Mouse (Mus musculus): ENCODE data around the gene Mkrn1. TPM values are rescaled to one million over a fixed set of nuclear protein-coding genes. Genes with fewer than 3 reads are reported as not detected.
"Not testable (repeated sequence)": the region's sequence is repeated elsewhere in the genome, so short reads cannot be mapped to it uniquely, and the experiment has no call there.

Gene Mkrn1
- total RNA-seq (2021) = 100 to 1,000 TPM; 161 to 180 TPM
- long read RNA-seq, experiment 1, transcript Mkrn1-203 (3 exons, 751 nt) = minor isoform, 9 of 421 reads
- long read RNA-seq, experiment 1, transcript Mkrn1-201 (8 exons, 3,046 nt) = major isoform, 233 of 421 reads
- long read RNA-seq, experiment 1, transcript Mkrn1-202 (5 exons, 1,511 nt) = minor isoform, 34 of 421 reads
- long read RNA-seq, experiment 1, transcript Mkrn1-206 (5 exons, 1,485 nt) = minor isoform, 11 of 421 reads
- long read RNA-seq, experiment 1, partial matches to known transcripts = 24 of 421 reads
- long read RNA-seq, experiment 1, other reads (novel, unspliced or antisense) = 107 of 421 reads
- long read RNA-seq, experiment 2, transcript Mkrn1-201 (8 exons, 3,046 nt) = major isoform, 181 of 323 reads
- long read RNA-seq, experiment 2, transcript Mkrn1-206 (5 exons, 1,485 nt) = minor isoform, 10 of 323 reads
- long read RNA-seq, experiment 2, transcript Mkrn1-202 (5 exons, 1,511 nt) = minor isoform, 33 of 323 reads
- long read RNA-seq, experiment 2, partial matches to known transcripts = 16 of 323 reads
- long read RNA-seq, experiment 2, other reads (novel, unspliced or antisense) = 77 of 323 reads

DNA sequence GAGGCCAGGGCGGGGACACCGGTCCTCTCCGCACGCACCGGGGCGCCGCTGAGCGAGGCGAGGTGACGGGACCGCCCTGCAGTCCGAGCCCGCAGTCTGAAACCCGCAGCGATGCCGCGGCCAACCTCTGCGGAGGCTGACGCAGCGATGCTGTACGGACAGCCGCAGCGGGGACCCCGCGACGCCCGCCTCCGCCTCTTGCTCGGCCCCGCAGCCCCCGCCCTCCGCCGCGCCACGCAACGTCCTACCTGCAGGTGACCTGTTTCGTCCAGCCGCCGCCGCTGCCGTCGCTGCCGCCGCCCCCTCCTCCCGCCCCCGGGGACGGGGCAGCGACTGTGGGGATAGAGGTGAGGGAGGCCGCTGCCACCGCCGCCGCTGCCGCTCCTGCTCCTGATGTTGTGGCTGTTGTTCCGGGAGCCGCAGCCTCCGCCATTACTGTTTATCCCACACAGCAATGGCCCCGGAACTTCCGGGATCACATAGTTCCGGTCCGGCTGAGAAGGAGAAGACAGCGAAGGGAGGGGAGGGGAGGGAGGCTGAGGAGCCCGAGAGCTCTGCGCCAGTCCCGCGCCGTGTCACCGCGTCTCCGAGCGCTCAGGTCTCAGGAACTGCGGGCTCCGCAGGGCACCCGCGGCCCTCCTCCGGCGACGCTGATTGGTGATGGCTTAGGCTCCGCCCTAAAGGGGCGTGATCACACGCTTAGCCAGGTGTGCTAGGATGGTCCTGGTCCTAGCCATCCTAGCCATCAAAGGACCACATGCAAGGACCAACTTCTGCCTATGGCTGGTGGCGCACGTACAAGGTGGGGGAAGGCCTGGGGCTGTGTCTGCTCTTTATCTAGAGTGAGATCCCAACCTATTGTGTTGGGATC lies at the start of gene Mkrn1:
Gene Mkrn1 (minus strand): TSS at position 612 of the 871 bp plus-strand sequence.
- intact Hi-C loops (cut with DNase I) = no loop called here
- DNase-seq (ENCODE audit: low spot score in 2 of 2) = peak; percentile 83 to 84

DNA sequence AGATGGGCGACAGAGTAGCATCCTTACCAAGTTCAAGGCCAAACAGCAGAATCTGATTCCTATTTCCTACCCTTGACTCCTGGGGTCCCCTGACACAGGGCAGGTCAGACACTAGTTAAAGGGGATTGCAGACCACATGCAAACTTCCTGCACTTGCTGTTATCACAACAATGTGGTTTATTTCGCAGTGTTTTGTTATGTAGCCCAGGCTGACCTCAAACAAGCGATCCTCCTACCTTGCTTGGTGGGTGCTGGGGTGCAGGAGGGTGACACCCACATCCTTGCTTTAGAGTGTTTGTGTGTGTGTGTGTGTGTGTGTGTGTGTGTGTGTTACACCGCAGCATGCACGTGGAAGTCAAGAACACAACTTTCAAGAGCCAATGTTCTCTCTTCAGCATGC lies 49.2 kb upstream of the Mkrn1 start:
- no peak for DNase-seq (ENCODE audit: low spot score in 2 of 2)
- intact Hi-C loops (cut with DNase I) = no loop called here

DNA sequence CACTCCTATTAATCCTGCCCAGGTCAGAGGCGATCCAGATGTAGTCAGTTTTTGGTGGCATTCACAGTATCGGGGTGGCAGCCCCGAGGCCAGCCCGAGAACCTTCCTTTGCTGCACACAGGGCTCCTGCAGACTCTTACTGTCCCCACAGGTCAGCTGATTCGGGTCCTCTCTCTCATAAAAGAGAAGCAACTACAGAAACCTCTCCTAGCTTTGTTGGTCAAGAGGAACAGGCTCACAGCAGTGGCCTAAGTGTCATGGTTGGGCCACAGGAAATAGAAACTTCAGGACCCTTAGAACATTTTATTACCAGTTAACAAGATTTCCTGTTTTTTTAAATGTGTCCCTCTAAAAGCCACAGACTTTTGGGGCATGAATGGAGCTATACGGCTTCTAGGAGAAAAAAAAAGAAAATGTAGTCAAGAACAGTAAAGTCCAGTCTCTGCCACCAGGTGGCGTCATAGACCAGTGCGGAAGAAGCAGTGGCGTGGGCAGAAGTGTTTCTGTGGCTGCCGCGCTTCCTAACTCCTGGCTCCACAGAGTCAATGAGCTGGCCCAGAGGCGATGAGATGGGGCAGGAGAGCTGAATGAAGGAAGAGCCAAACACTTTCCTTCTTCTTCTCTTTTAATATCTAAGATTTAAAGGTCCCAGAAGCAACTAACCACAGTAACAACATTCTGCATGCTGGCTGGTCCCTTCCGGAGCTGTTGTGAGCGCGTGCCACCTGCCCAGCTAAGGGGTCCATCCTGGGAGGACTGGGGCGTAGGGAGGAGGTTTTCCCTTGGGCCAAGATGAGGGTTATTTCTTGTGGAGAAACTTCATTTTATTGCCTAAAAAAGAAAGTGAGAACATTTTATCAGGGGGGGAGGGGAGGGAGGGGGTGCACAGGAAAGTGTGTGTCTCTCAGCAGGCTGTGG lies 42.6 kb upstream of the Mkrn1 start:
- DNase-seq (ENCODE audit: low spot score in 2 of 2) = peak; percentile 85 to 91
- intact Hi-C loops (cut with DNase I) = loop anchor here (1.0 kb wide), 1 partner anchor 99 kb away; no protein-coding TSS in a partner anchor

DNA sequence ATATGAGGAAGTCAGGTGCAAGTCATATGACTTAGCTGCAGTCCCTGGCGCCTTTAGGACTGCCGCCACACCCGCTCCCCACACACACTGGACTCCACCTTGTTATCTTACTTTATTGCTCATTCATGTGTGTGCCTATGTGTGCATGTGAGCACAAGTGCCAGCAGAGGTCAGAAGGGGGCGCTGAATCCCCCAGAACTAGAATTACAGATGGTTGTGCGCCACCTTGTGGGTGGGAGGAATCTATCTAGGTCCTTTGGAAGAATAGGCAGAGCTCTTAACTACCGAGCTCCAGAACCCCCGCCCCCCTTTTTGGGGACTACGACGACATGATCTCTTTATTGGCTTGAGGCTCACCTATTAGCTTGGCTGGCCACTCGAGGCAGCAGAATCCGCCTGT lies 39.8 kb upstream of the Mkrn1 start:
- DNase-seq (ENCODE audit: low spot score in 2 of 2) = peak in 1 of 2 experiments; percentile 67
- intact Hi-C loops (cut with DNase I) = no loop called here

DNA sequence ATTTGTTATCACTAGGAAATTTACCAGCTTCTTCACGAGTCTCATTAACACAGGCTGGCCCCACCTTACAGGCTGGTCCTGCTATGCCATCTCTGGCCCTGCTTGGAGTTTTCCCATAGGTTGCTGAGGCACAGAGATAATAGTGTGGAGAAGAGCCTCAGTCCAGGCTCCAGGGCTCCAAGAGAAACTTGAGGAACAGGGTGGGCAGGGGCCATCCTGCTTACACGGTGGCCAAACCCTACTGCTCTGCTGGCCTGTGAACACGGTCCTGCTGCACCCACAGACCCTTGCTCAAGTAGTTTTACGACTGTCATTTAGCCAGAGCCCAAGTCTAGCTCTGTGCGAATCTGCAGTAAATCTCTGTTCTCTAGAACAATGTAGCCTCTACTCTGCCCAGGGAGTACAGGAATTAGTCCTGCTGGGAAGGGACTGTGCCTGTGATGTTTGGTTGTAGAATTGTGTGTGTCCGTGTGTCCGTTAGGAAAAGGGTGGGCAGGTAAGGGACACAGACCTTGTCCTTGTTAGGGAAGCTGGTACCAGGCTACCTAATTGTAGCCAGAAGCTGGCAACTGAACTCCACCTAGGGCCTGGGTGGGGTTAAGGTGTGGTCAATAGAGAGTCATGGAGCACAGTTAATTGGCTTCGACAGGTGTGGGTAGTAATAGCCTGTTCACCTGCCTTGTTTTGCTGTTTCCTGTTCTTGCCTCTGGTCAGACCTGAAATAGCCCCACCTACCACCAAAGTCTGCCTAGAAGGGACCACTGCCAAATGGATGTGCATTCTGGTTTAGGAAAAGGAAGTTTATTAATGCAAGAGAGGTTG lies 35.3 kb upstream of the Mkrn1 start:
- no peak for DNase-seq (ENCODE audit: low spot score in 2 of 2)
- intact Hi-C loops (cut with DNase I) = no loop called here

DNA sequence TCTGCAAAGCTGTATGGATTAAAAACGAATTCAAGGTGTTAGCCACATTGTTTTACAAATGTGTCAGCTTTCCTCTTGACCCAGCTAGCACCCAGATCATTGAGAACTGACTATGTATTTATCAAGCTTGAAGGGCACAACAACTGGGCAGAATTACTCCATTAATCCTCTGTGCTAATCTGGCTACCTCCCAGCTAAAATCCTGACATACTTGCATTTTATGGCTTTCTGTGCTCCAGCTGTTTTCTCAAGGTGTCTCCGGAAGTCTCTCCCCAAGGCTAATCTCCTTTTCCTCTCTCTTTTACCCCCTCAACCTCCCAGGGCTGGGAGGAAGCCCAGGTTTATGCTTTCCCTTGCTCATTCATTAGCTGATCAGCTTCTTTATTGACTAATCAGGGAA lies 34.4 kb upstream of the Mkrn1 start:
- intact Hi-C loops (cut with DNase I) = no loop called here
- DNase-seq (ENCODE audit: low spot score in 2 of 2) = no peak

DNA sequence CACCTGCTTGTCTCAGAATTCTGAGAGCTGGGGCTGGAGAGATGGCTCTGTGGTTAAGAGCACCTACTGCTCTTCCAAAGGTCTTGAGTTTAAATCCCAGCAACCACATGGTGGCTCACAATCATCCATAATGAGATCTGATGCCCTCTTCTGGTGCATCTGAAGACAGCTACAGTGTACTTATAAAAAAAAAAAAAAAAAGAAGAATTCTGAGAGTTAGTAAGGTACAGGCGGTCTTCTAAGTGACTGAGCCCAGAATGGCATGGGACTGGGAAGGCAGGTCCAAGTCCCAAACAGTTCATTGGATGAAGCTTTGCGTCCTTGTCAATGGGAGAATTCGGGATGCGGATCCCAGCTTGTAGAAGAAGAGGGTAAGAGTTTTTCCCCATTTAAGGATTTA lies 33.3 kb upstream of the Mkrn1 start:
- intact Hi-C loops (cut with DNase I) = no loop called here
- DNase-seq (ENCODE audit: low spot score in 2 of 2) = no peak

DNA sequence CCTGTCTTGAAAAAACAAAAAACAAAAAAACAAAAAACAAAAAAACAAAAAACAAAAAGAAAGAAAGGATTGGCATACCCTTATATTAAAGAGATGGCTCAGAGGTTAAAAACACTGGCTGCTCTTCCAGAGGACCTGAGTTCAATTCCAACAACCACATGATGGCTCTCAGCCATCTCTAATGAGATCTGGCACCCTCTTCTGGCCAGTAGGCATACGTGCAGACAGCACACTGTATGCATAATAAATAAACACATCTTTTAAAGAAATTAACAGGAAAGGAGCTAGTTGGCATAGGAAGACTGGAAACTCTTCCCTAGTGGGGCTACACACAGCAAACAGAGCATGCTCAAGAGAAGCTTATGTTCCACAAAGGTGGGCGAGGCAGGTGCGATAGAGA lies 30.8 kb upstream of the Mkrn1 start:
- intact Hi-C loops (cut with DNase I) = no loop called here
- no peak for DNase-seq (ENCODE audit: low spot score in 2 of 2)

DNA sequence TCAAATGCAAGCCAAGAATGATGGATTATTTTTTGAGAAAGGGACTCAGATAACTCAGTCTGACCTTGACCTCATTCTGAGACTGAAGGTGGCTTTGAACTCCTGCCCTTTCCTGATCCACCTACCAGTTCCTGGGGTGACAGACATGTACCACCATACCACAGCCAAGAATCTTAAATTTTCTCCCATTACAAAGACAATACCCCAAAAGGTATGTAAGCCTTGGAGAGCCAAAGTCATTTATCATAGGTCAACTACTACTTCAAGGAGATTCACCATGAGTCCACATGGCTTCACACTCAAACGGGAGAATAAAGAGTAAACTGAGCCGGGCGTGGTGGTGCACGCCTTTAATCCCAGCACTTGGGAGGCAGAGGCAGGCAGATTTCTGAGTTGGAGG lies 30.3 kb upstream of the Mkrn1 start:
- no peak for DNase-seq (ENCODE audit: low spot score in 2 of 2)
- intact Hi-C loops (cut with DNase I) = no loop called here

DNA sequence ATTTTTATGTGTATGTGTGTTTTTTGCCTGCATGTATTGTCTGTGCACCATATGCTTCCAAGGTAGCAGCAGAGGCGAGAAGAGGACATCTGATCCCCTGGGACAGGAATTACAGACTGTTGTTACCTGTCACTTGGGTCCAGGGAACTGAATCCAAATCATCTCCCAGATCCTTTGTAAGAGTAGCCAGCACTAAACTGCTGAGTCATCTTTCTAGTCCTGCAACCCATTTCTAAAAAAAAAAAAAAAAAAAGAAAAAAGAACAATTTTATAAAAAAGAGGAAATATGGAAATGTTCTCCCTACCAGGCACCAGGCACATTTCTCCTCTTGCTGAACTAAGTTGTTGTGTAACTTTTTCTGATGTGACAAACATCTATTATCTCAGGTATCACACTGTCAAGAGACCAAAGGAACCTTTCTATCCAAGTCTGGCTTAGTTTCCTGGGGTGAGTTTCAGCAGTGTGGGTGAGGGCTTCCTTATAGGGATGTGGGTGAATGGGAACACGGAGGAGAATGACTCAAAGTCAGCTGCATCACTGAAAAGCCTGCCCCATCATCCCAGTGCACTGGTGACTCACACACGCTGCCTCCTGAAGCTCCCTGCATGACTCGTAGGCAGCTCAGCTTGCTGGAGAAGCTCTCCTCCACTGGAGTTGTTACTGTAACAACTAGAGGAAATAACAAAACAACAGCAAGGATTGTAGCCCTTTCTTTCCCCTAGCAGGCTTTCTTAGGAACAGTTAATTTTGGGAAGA lies 27.3 kb upstream of the Mkrn1 start:
- peak; percentile 12 to 48 for DNase-seq (ENCODE audit: low spot score in 2 of 2)
- intact Hi-C loops (cut with DNase I) = no loop called here

DNA sequence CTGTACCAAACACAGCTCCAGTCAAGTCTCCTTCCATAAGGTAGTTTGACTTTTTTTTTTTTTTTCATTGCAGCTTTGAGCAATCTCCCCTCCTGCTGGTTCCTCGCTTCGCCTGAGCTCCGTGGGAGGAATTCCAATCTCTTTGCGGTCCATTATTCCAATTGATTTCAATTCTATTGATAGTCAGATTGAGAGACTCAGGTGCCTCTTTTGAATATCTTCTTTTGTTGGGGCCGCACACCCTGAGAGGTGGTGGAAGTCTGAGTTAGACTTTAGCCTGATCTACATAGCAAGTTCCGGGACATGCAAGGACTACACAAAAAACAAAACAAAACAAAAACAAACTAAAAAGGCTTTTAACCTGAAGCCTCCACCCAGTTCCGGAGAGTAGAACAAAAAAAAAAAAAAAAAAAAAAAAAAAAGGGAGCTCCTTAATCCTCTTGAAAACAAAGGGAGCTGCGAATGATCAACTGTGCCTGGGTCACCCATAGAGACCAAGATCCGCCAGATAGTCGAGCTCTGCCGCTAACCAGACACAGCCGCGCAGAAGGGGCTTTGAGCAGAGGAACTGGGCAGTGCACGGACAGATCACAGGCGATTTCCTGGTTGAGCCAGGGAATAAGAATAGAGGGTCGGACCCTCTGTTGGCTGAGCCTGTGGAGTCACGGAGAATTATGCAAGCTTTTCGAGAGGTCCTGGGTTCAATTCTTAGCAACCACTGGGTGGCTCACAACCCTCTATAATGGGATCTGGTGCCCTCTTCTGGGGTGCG lies 25.7 kb upstream of the Mkrn1 start:
- intact Hi-C loops (cut with DNase I) = no loop called here

DNA sequence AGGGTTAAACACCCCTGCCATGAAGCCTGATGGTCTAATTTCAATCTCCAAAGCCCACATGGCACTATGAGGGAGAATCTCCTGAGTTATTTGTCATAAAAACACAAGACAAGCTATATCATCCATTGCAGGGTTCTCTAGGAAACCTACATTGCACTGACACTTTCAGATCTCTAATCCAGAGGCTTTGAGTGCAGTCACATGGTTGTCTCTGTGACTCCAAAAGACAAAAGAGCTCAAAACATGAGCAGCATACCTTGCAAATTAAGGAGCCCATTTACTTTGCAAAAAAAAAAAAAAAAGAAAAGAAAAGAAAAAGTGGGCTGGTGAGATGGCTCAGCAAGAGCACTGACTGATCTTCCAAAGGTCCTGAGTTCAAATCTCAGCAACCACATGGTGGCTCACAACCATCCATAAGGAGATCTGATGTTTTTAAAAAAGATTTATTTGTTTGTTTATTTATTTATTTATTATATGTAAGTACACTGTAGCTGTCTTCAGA lies 22.6 kb upstream of the Mkrn1 start:
- intact Hi-C loops (cut with DNase I) = no loop called here
- no peak for DNase-seq (ENCODE audit: low spot score in 2 of 2)

More for the DNA sequence above, 25.7 kb upstream of the Mkrn1 start:
- no peak for DNase-seq (ENCODE audit: low spot score in 2 of 2)

DNA sequence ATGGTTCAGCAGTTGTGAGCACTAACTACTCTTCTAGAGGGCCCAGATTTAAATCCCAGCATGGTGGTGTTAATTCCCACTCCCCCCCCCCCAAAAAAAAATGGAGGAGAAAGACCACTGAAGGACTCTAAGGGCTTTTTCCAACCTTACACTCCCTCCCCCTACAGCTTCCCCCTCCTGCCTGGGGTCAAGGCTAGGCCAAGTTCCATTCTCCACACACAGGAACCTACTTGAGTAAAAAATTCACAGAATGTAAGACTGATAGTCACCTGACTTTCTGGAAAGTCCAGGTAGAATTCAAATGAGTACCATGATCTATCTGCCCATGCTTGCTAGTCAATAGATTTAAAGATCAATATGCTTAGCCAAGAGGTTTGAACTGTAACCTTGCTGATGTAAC lies 19.9 kb upstream of the Mkrn1 start:
- DNase-seq (ENCODE audit: low spot score in 2 of 2) = no peak
- intact Hi-C loops (cut with DNase I) = no loop called here

DNA sequence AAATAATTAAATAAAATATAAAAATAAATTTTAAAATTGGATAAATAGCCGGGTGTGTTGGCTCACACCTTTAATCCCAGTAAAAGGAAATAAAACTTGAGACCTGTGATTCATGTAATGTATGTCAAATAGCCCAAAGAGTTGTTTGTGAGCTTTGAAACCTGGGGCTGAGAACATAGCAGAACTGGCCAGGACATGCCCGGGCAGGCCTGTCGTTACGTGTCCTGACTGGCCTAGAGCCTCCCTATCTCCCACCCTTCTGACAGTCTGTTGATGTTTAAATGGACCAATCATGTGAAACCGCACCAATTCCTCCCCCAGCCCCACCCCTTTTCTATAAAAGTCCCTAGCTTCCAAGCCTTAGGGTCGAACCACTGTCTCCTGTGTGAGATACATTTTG lies 17.3 kb upstream of the Mkrn1 start:
- DNase-seq (ENCODE audit: low spot score in 2 of 2); intact Hi-C loops (cut with DNase I): not testable (repeated sequence)

DNA sequence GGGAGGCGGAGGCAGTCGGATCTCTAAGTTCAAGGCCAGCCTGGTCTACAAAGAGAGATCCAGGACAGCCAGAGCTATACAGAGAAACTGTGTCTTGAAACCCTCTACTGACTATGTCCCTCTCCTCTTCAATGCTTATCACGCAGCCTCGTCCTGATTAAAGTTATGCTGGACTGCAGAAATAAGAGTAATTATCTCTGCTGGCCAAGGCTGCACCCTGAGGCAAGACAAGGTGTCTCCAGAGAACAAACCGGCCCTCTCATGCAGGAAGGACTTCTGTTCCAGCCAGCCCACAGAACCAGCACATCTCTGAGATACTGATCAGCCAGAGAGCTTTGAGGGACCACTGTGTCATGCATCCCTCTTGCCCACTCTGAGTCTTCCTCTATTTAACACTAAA lies 15.6 kb upstream of the Mkrn1 start:
- DNase-seq (ENCODE audit: low spot score in 2 of 2) = no peak
- intact Hi-C loops (cut with DNase I) = no loop called here

DNA sequence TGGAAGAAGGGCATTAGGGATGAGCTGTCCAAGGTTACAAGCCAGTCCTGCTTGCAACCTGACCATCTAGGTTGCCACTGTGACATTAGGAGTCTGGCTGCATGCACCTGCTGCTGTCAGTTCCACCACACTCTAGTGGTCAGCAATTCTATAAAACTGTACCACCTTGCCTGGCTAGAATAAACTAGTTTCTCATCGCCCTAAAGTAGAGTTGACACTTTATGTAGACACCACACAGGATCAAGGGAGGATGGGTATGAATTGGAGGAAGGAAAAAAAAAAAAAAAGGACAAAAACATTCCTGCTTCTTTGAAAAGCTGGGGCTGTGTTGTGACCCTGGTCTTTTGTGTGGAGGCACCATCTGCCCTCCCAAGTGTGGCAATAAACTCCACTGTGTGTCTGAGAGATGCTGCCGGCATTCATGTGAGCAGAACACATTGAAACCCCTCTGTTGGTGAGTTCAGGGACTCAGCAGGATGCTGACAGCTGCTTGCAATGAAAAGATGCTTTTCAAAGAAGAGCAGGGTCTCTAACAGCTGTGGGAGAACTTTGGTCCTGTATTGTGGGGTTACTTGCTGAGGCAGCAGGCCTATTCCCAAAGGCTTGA lies 14.7 kb upstream of the Mkrn1 start:
- intact Hi-C loops (cut with DNase I) = no loop called here
- DNase-seq (ENCODE audit: low spot score in 2 of 2) = no peak

All from left cerebral cortex, postnatal 14 days (tissue).